Comparison of ENCODE assay signal across 26 mouse cellular contexts in genomic region chr13:53184858-53185257, GRCm38 (mm10).
"Had no signal": no experiment of that assay in that cellular context is flagged by ENCODE, and none has a peak within 500 bp of the region (broad histone marks: within the 10 kb centered on the region; RNA-seq: fewer than 3 reads in every experiment).

No protein-coding gene starts in this region.

- ATAC-seq: hindbrain, postnatal 0 days; intestine, embryonic 16.5 days; liver, embryonic 12.5 days had no signal

- H3K9me3 ChIP-seq: heart, embryonic 13.5 days; heart, embryonic 15.5 days; hindbrain, embryonic 13.5 days; hindbrain, embryonic 15.5 days; kidney, embryonic 15.5 days; limb, embryonic 15.5 days; liver, embryonic 12.5 days had no signal

- H3K4me2 ChIP-seq: heart, embryonic 11.5 days; heart, embryonic 13.5 days; heart, embryonic 15.5 days; hindbrain, embryonic 13.5 days; hindbrain, embryonic 15.5 days; kidney, embryonic 15.5 days; limb, embryonic 13.5 days; limb, embryonic 15.5 days; liver, embryonic 12.5 days had no signal

- H3K27ac ChIP-seq: heart, adult 2 months; heart, embryonic 13.5 days; heart, embryonic 15.5 days; hindbrain, embryonic 13.5 days; hindbrain, embryonic 15.5 days; hindbrain, postnatal 0 days; kidney, embryonic 15.5 days; kidney, postnatal 0 days; layer of hippocampus, adult 2 months; left cerebral cortex, adult 2 months; limb, embryonic 13.5 days; limb, embryonic 15.5 days; liver, embryonic 12.5 days; liver, embryonic 14.5 days had no signal

- H3K27me3 ChIP-seq: heart, embryonic 13.5 days; heart, embryonic 15.5 days; hindbrain, embryonic 13.5 days; hindbrain, embryonic 15.5 days; limb, embryonic 13.5 days; limb, embryonic 15.5 days; liver, embryonic 12.5 days had no signal

- H3K9ac ChIP-seq: heart, embryonic 13.5 days; heart, embryonic 15.5 days; hindbrain, embryonic 13.5 days; hindbrain, embryonic 15.5 days; kidney, embryonic 15.5 days; limb, embryonic 13.5 days; limb, embryonic 15.5 days; liver, embryonic 12.5 days; liver, embryonic 14.5 days had no signal

- DNase-seq: gastrocnemius, postnatal 14 days; gastrocnemius, postnatal 36 days; heart, adult 11 months; heart, adult 2 months; heart, postnatal 14 days; heart, postnatal 36 days; kidney, adult 11 months; kidney, adult 2 months; kidney, adult 9 months; kidney, postnatal 14 days; kidney, postnatal 4 days had no signal

- H3K4me1 ChIP-seq: hindbrain, embryonic 13.5 days; liver, embryonic 12.5 days had no signal

- H3K36me3 ChIP-seq: heart, embryonic 13.5 days; heart, embryonic 15.5 days; hindbrain, embryonic 13.5 days; hindbrain, embryonic 15.5 days; kidney, embryonic 15.5 days; limb, embryonic 15.5 days; liver, embryonic 12.5 days had no signal

- H3K4me3 ChIP-seq: heart, adult 2 months; heart, embryonic 13.5 days; heart, embryonic 15.5 days; hindbrain, embryonic 13.5 days; hindbrain, embryonic 15.5 days; kidney, embryonic 15.5 days; layer of hippocampus, adult 2 months; left cerebral cortex, adult 2 months; limb, embryonic 13.5 days; limb, embryonic 15.5 days; liver, embryonic 12.5 days had no signal
